Mouse (Mus musculus) heart, postnatal 36 days (tissue): ENCODE measurements around the gene Gm26602. TPM values are rescaled to one million over a fixed set of nuclear protein-coding genes. Genes with fewer than 3 reads are reported as not detected.
A peak's percentile ranks its signal among the peaks of the same experiment; 100 is the strongest.
"Not testable (repeated sequence)": the region's sequence is repeated elsewhere in the genome, so short reads cannot be mapped to it uniquely, and the experiment has no call there.

Experiments
- DNase-seq, 2 experiments: peaks; one replicate each; pipeline ENCODE4 v3.0.0; 2021 to 2022
- intact Hi-C: fragments of 180-260 bp; cut with DNase I; formaldehyde crosslinking; loops from one replicate; pipeline ENCODE4 v1.15.1; 2025
- total RNA-seq, 2 experiments: library from RNA; stranded (reverse); gene quantifications; 2 replicates each; pipeline ENCODE4 v1.2.3; 2021

Gm26602 gene
- total RNA-seq, 2 experiments from 2014 or later: not detected

- peak; percentile 66 to 73 for DNase-seq
- intact Hi-C loops: no loop called here
These were observed 26.2 kb upstream of the Gm26602 start for GRCm38 (mm10) chr10:79884446-79884845.

DNA sequence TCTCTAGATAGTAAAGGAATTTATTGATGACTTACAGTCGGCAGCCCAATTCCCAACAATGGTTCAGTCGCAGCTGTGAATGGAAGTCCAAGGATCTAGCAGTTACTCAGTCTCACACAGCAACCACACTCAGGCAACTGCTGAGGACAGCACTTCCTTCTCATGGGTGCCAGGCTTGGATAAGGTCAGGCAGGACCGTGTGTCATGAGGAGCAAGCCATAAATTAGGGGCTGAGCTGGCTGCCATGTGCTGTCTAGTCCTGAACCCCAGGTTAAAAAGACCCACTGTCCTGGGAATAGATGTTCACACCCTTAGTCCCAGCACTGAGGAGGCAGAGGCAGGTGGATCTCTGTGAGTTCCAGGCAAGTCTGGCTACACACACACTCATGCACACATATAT, 25.7 kb upstream of the Gm26602 start:
- DNase-seq, intact Hi-C loops: not testable (repeated sequence)

- intact Hi-C loops: no loop called here
- DNase-seq: no peak
These were observed 24.6 kb upstream of the Gm26602 start, which contains the start of gene Elane for GRCm38 (mm10) chr10:79886054-79886453. Gene Elane, plus strand, starts transcription at chr10:79886247.

DNA sequence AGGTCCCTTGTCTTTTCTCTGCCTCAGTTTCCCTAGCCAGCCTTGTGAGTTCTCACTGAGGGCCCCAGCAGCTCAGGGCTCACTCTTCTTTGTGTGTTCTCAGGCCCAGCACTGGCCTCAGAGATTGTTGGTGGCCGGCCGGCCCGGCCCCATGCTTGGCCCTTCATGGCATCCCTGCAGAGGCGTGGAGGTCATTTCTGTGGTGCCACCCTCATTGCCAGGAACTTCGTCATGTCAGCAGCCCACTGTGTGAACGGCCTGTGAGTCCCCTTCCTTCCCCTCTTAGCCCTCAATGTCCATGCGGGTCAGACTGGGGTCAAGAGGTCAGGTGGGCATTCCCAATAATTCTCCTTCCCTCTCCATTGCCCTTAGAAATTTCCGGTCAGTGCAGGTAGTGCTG, 24.0 kb upstream of the Gm26602 start:
- intact Hi-C loops: no loop called here
- no peak for DNase-seq

GRCm38 (mm10) chr10:79889386-79889785, 21.3 kb upstream of the Gm26602 start:
- intact Hi-C loops: no loop called here
- no peak for DNase-seq

DNA sequence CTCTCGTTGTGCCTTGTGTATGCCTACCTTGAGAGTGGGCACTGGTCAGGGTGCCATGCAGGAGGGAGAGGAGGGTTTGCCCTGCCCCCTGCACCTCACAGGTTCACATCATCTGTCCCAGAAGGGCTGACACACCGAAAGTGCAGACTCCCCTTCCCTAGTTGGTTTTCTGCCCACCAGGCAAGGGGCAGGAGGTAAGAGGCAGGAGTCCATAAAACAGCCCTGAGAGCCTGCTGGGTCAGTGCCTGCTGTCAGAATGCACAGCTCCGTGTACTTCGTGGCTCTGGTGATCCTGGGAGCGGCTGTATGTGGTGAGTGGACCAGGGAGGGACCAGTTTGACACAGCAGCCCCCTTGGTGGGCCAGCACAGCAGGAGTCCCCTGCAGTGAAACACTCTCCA, 20.0 kb upstream of the Gm26602 start, which contains the start of gene Cfd:
Gene Cfd (plus strand): TSS at position 184 of the 400 bp plus-strand sequence.
- DNase-seq: no peak
- intact Hi-C loops: no loop called here

DNA sequence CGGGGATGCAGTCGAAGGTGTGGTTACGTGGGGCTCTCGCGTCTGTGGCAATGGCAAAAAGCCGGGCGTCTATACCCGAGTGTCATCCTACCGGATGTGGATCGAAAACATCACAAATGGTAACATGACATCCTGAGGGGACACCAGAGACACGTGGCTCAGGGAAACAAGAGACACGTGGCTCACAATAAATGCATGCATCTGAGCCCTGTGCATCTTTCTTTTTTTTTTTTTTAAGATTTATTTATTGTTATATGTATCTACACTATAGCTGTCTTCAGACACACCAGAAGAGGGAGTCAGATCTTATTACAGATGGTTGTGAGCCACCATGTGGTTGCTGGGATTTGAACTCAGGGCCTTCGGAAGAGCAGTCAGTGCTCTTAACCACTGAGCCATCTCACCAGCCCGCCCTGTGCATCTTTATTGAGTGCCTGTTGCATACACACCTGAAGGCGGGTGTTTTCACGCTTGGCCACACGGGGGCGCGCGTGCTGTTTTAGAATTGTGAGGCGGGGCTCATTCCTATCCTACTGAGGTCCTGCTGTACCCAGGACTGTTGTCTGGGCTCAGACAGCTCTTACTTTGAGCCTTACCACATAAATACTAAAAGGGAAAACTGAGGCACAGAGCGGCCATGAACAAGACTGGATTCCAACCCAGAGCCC, 18.1 kb upstream of the Gm26602 start:
- peak; percentile 78 to 83 for DNase-seq
- intact Hi-C loops: loop anchor here (1.0 to 2.0 kb wide), 3 partner anchors 33 to 66 kb away; no protein-coding TSS in a partner anchor

DNA sequence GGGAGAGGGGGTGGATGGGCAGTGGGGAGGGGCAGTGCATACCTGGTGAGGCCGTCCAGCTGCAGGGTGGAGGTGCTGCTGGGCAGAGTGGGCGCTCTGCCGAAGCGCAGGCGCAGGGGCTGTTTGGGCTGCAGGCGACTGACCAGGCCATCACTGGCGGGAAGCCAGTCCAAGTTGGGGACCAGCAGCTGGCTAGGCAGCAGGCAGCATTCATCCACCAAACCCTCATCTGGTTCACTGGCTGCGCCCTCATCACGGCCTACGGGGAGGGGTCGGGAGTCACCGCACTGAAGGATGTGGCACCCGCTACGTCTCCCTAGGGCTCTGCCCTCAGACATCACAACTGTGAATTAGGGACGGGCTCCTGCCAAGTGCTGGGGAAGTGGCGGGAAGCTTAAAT, 14.3 kb upstream of the Gm26602 start:
- DNase-seq: no peak
- intact Hi-C loops: no loop called here

DNA sequence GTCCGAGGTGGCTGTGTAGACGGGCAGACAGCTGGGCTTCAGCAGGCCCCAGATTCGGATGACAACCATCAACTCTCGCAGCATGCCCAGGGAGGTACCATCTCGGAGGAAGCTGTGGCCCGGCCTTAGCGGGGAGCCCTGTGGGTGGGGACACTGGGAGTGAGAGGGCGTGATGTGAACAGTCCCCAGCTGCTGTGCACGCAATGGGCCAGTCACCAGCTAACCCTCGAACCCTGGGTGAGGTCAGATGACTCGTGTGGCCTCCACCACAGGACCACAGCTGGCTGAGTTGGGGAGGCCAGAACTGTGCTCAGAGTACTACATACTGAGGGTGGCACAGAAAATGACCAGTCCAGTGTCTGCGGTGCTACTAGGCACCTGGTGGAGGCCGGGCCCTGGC, 13.8 kb upstream of the Gm26602 start:
- no peak for DNase-seq
- intact Hi-C loops: no loop called here

DNA sequence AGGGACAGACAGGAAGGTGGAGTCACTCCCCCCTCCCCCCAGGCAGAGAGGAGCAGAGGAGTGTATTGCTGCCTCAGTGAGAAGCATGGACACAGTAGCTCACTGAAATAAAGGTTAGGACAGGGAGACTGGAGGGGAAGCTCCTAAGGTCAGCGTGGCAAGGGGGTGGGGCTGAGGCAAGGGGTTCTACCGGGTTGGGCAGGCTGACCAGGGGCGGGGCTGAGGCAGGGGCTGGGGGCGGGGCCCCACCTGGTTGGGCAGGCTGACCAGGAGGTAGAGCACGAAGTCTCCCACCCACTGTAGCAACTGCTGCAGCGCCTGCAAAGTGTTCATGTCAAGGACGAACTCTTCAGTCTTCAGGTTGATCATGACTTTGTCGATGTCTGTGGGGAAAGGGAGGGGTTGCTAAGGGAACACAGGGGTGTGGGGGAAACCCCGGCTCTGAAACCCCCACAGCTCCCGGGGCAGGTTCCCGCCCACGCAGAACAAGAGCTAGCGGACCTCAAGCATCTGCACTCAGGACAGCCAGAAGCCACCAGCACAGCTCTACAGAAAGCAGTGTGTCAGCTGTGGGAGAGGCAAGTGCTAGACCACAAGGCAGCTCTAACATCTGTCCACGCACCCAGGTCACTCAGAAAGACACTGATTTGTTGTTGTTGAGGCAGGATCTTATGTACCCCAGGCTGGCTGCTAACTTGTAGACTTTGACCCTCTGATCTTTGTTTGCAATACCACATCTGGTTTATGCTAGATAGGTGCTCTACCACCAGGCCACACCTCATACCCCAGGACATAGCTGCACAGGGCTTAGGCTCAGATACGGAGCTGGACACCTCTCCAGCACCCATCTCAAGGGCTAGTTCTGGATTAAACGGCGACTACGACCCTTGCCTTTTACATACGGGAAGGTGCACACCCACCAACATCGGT, 13.1 kb upstream of the Gm26602 start:
- no peak for DNase-seq
- intact Hi-C loops: no loop called here

- intact Hi-C loops: no loop called here
- no peak for DNase-seq
These were observed 9.7 kb upstream of the Gm26602 start for GRCm38 (mm10) chr10:79900951-79901410.

DNA sequence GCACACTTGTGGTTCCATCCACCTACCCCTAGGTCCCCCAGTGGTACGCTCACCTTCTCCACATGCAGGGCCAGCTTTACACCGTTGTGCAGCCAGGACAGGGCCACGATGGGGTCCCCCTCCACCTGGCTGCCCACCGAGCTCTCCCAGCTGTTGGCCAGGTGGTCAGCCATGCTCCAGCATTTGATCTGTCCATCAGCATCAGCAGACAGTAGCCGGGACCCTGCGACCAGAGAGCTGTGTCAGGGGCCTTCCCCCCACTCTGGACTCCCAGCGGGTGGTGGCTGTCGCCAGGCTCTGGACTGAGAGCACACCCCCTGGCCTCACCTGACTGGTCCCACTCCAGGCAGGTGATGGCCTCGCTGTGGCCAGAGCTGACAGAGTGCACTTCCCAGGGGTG, 3.9 kb upstream of the Gm26602 start:
- no peak for DNase-seq
- intact Hi-C loops: no loop called here

GRCm38 (mm10) chr10:79907415-79907814, 3.2 kb upstream of the Gm26602 start:
- intact Hi-C loops: no loop called here
- no peak for DNase-seq

DNA sequence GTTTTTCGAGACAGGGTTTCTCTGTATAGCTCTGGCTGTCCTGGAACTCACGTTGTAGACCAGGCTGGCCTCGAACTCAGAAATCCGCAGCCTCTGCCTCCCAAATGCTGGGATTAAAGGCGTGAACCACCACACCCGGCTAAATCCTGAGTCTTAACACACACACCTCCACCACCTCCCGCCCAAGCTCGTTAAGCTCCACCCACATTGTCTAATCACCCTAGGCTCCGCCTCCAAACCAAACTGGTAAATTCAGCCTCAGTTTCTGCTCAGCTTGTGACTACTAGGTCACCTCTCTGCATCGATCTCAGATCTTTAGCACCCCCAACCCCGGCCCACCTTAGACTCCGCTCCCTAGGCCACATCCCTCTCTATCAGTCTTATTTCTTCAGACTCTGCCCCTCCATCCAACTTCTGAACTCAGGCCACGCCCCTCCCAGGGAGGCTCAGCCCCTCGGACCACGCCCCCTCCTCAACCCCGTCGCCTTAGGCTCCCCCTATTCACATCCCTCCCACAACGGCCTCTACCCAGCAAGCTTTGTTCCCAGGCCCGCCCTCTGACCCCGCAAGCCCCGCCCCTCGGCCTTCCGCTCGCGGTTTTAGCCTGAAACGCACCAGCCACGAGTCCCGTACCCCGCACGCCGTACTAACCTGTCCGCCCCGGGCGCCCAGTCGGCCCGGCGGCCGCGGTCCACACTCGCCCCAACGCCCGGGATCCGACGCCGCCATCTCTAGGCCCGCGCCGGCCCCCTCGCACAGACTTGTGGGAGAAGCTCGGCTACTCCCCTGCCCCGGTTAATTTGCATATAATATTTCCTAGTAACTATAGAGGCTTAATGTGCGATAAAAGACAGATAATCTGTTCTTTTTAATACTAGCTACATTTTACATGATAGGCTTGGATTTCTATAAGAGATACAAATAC, 2.2 kb upstream of the Gm26602 start, which contains the start of gene Med16:
Gene Med16 (minus strand): TSS at position 757 of the 925 bp plus-strand sequence.
- peak; percentile 94 to 98 for DNase-seq
- intact Hi-C loops: no loop called here

DNA sequence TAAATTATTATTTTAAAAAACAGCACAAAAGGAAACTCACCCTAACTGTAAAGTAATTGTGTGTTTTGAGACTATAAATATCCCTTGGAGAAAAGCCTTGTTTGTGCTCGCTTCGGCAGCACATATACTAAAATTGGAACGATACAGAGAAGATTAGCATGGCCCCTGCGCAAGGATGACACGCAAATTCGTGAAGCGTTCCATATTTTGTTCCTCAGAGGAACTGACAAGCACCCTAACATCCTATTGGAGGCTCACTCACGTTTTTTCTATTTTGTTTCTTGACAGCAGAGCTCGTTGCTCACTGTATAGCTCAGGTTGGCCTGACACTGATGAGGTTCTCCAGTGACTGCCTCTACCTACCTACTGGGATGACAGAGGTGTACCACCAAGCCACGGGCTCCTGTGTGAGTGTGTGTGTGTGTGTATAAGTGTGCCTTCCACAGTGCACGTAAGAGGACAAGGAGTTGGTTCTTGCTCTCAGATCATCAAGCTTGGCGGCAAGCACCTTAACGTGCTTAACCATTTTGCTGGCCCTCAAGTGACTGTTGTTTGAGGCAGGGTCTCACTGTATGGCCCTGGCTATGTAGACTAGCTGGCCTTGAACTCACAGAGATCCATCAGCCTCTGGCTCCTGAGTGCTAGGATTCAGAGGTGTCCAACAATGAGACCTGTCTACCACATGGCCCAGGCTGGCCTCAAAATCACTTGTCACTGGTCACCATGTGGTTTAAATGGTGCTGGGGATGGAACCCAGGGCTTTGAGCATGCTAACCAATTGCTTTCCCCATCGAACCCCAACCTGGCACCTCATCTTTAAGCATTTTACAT, 1.3 kb upstream of the Gm26602 start:
- peak; percentile 29 to 55 for DNase-seq
- intact Hi-C loops: no loop called here

- intact Hi-C loops: no loop called here
- no peak for DNase-seq
These were observed 1.8 kb downstream of the Gm26602 start for GRCm38 (mm10) chr10:79912412-79912811.

GRCm38 (mm10) chr10:79914131-79914947, 3.7 kb downstream of the Gm26602 start:
- no peak for DNase-seq
- intact Hi-C loops: no loop called here

DNA sequence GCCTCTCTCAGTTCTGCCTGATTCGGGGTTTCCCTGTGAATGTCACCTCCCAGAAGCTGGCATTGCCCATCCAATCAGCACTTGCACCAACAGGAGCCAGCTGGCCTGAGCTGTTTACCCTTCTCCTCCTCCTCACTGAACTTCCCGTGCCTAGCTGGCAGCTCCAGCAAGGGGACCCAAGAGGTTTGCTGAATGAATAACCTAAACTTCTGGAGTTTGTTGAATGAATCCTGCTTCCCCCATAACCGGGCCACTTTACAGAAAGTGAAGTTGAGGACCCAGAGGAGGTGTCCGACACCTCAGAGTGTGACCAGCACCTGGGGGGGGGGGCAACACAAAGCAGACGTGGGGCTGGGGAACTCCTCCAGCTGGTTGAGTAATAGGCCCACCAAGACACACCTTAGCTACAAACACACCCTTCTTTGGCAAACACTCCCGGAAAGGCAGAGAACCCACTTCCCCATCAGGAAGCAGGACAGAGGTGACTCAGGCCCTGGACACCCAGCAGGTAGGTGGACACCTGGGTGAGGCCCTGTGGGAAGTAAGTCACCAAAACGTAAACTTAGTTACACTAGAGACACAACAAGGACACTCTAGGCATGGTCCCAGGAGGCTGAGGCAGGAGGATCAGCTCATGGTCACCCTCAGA, 4.4 kb downstream of the Gm26602 start:
- intact Hi-C loops: no loop called here
- DNase-seq: no peak
